Mouse (Mus musculus): ENCODE measurements around the gene Gm20604.

The Gm20604 gene

GRCm38 (mm10) chr12:102706833-102707463 lies 51.5 kb downstream of the Gm20604 start:
- no peak for DNase-seq (ENCODE audit: low read depth)

- DNase-seq (ENCODE audit: low read depth) = no peak
Observed at GRCm38 (mm10) chr12:102705906-102706640, 52.4 kb downstream of the Gm20604 start.

GRCm38 (mm10) chr12:102705216-102705871 lies 53.1 kb downstream of the Gm20604 start:
- DNase-seq (ENCODE audit: low read depth) = peak; percentile 78

- DNase-seq (ENCODE audit: low read depth) = no peak
Observed at GRCm38 (mm10) chr12:102704457-102705198, 53.8 kb downstream of the Gm20604 start, which contains the start of gene Itpk1. TSS of gene Itpk1 (minus strand) at chr12:102704930.

- DNase-seq (ENCODE audit: low read depth) = no peak
Observed at GRCm38 (mm10) chr12:102703921-102704408, 54.5 kb downstream of the Gm20604 start.

GRCm38 (mm10) chr12:102703441-102703840 lies 55.0 kb downstream of the Gm20604 start:
- no peak for DNase-seq (ENCODE audit: low read depth)

GRCm38 (mm10) chr12:102703111-102703412 lies 55.4 kb downstream of the Gm20604 start:
- no peak for DNase-seq (ENCODE audit: low read depth)

GRCm38 (mm10) chr12:102702356-102703110 lies 55.9 kb downstream of the Gm20604 start:
- DNase-seq (ENCODE audit: low read depth) = peak; percentile 86

- DNase-seq (ENCODE audit: low read depth) = no peak
Observed at GRCm38 (mm10) chr12:102701691-102702207, 56.7 kb downstream of the Gm20604 start.

GRCm38 (mm10) chr12:102700453-102700852 lies 58.0 kb downstream of the Gm20604 start:
- DNase-seq (ENCODE audit: low read depth) = no peak

- no peak for DNase-seq (ENCODE audit: low read depth)
Observed at GRCm38 (mm10) chr12:102699156-102699555, 59.3 kb downstream of the Gm20604 start.

GRCm38 (mm10) chr12:102698089-102698684 lies 60.3 kb downstream of the Gm20604 start:
- no peak for DNase-seq (ENCODE audit: low read depth)

GRCm38 (mm10) chr12:102697381-102697780 lies 61.1 kb downstream of the Gm20604 start:
- DNase-seq (ENCODE audit: low read depth) = no peak

- no peak for DNase-seq (ENCODE audit: low read depth)
Observed at GRCm38 (mm10) chr12:102696635-102697354, 61.7 kb downstream of the Gm20604 start.

GRCm38 (mm10) chr12:102695369-102696239 lies 62.9 kb downstream of the Gm20604 start:
- DNase-seq (ENCODE audit: low read depth) = no peak

GRCm38 (mm10) chr12:102691761-102692160 lies 66.7 kb downstream of the Gm20604 start:
- no peak for DNase-seq (ENCODE audit: low read depth)
